Mouse (Mus musculus) liver, adult 2 months (tissue): ENCODE results near the gene Cdk9.

Source experiments
- CTCF ChIP-seq: fragments of 200-500 bp; IDR thresholded peaks from 2 replicates; pipeline ENCODE4 v1.5.1; 2011; ENCODE audit warnings: low read depth, low read length, control low read depth
- POLR2A ChIP-seq: fragments of 200-500 bp; IDR thresholded peaks from 2 replicates; pipeline ENCODE4 v1.6.1; 2011; ENCODE audit warnings: low read length, control low read depth; ENCODE audit not compliant: insufficient read depth; ENCODE audit errors: extremely low read depth

DNA sequence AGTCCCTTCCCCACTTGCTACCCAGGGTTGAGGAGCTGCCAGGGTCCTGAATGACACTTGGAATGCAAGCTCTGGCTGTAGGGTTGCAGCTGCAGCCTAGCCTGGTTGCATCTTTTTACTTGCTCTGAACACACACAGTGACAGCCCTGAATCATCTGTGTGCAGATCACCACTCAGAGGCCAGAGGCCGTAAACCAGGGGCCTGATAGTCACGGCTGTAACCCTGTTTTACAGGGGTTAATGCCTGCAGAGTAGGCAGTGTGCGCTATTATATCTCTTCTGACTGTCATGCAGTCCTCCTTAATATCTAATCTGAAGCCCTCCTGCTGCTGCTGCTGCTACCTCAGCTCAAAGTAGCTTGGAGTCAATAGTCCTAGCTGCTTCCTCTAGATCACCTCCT, 43.0 kb downstream of the Cdk9 start:
- TF ChIP-seq CTCF (no peak), POLR2A (no peak)
